Mouse (Mus musculus) left cerebral cortex, postnatal 36 days (tissue): Measurements from ENCODE around the gene Dvl2. TPM values are rescaled to one million over a fixed set of nuclear protein-coding genes. Genes with fewer than 3 reads are reported as not detected.

Source experiments
- DNase-seq, 2 experiments: peaks; one replicate each; pipeline ENCODE4 v3.0.0; 2021 to 2022; ENCODE audit warnings: low spot score in 2 of 2, mixed read lengths in 1 of 2
- intact Hi-C: fragments of 180-260 bp; cut with DNase I; formaldehyde crosslinking; loops from one replicate; pipeline ENCODE4 v1.15.1; 2025
- microRNA-seq: library from miRNA; unstranded; fragments of <30 nt; microRNA quantifications from one replicate; pipeline ENCODE4 v1.2.0, GENCODE M21; 2022
- total RNA-seq, 2 experiments: library from RNA; stranded (reverse); gene quantifications; 2 replicates each; pipeline ENCODE4 v1.2.3; 2021

Gene Dvl2
- total RNA-seq, 2 experiments from 2014 or later, result 25.4 to 36.0 TPM

GRCm38 (mm10) chr11:70049816-70050215, 49.4 kb downstream of the Dvl2 start:
- intact Hi-C loops, result no loop called here
- no peak for DNase-seq

GRCm38 (mm10) chr11:70053156-70053555, 52.8 kb downstream of the Dvl2 start:
- intact Hi-C loops, result no loop called here
- no peak for DNase-seq

- intact Hi-C loops, result no loop called here
- no peak for DNase-seq
Measured at GRCm38 (mm10) chr11:70053898-70054570, 53.6 kb downstream of the Dvl2 start, which contains the start of gene Asgr1. Gene Asgr1 (plus strand): TSS chr11:70054085.

GRCm38 (mm10) chr11:70055618-70056214, 55.3 kb downstream of the Dvl2 start:
- peak in 1 of 2 experiments; percentile 55 for DNase-seq
- intact Hi-C loops, result loop anchor here (5.0 kb wide), 1 partner anchor 157 kb away; the partner anchor contains the start of gene Slc16a11

- intact Hi-C loops, result loop anchor here (5.0 kb wide), 1 partner anchor 154 kb away; the partner anchor contains the start of gene Slc16a11
- no peak for DNase-seq
Measured at GRCm38 (mm10) chr11:70057805-70058204, 57.4 kb downstream of the Dvl2 start.

GRCm38 (mm10) chr11:70059930-70060329, 59.5 kb downstream of the Dvl2 start:
- no peak for DNase-seq
- intact Hi-C loops, result loop anchor here (5.0 kb wide), 1 partner anchor 152 kb away; the partner anchor contains the start of gene Slc16a11

Small RNAs within 50 kb of the gene (microRNA-seq; reads per million reads assigned to microRNA genes)
- gene Gm44349, result not detected
- 8,685 reads per million, percentile 94 among the genes with 10 or more reads in this experiment for gene Mir324

Other genes starting within 250 kb of the Dvl2 start
- gene Polr2a, start 242.0 kb upstream of the Dvl2 start, total RNA-seq, result 10 to 100 TPM; 53.5 to 59.7 TPM
- not detected for gene Slc35g3, start 238.6 kb upstream of the Dvl2 start, total RNA-seq
- 100 to 1,000 TPM; 122 to 127 TPM for gene Zbtb4, start 234.7 kb upstream of the Dvl2 start, total RNA-seq
- under 1 TPM; 0.66 to 0.81 TPM for gene Chrnb1, start 204.7 kb upstream of the Dvl2 start, total RNA-seq
- 10 to 100 TPM; 14.1 to 18.7 TPM for gene Fgf11, start 198.7 kb upstream of the Dvl2 start, total RNA-seq
- not detected for gene Tmem102, start 195.0 kb upstream of the Dvl2 start, total RNA-seq
- gene Gm39566, start 185.3 kb upstream of the Dvl2 start, total RNA-seq, result not detected
- gene Spem2, start 182.1 kb upstream of the Dvl2 start, total RNA-seq, result not detected
- gene Spem1, start 178.4 kb upstream of the Dvl2 start, total RNA-seq, result under 1 TPM; 0.52 TPM
- 100 to 1,000 TPM; 239 to 241 TPM for gene Nlgn2, start 162.8 kb upstream of the Dvl2 start, total RNA-seq
- 100 to 1,000 TPM; 111 to 130 TPM for gene Tmem256, start 162.1 kb upstream of the Dvl2 start, total RNA-seq
- gene Plscr3, start 154.2 kb upstream of the Dvl2 start, total RNA-seq, result 10 to 100 TPM; 18.4 to 18.7 TPM
- gene Tnk1, start 141.9 kb upstream of the Dvl2 start, total RNA-seq, result not detected
- not detected for gene Tmem95, start 122.6 kb upstream of the Dvl2 start, total RNA-seq
- 1 to 10 TPM in 1 of 2 experiments, under 1 TPM in 1; 0.93 to 1.3 TPM for gene Kctd11, start 119.2 kb upstream of the Dvl2 start, total RNA-seq
- gene Acap1, start 105.1 kb upstream of the Dvl2 start, total RNA-seq, result under 1 TPM in 1 of 2 experiments, not detected in 1; 0.27 TPM
- under 1 TPM in 1 of 2 experiments, not detected in 1; 0.64 TPM for gene 2810408A11Rik, start 99.6 kb upstream of the Dvl2 start, total RNA-seq
- 100 to 1,000 TPM; 114 to 121 TPM for gene Neurl4, start 99.5 kb upstream of the Dvl2 start, total RNA-seq
- gene Gps2, start 86.7 kb upstream of the Dvl2 start, total RNA-seq, result 10 to 100 TPM; 25.9 to 32.4 TPM
- gene Eif5a, start 78.6 kb upstream of the Dvl2 start, total RNA-seq, result 100 to 1,000 TPM; 406 to 453 TPM
- 10 to 100 TPM in 1 of 2 experiments, 1 to 10 TPM in 1; 4.6 to 14.7 TPM for gene Ybx2, start 64.8 kb upstream of the Dvl2 start, total RNA-seq
- 1 to 10 TPM; 3.6 to 4.4 TPM for gene Slc2a4, start 52.4 kb upstream of the Dvl2 start, total RNA-seq
- not detected for gene Cldn7, start 35.8 kb upstream of the Dvl2 start, total RNA-seq
- gene Ctdnep1, start 19.4 kb upstream of the Dvl2 start, total RNA-seq, result 100 to 1,000 TPM; 112 to 128 TPM
- gene Elp5, start 18.1 kb upstream of the Dvl2 start, total RNA-seq, result 10 to 100 TPM; 79.2 to 88.5 TPM
- gene Gabarap, start 9.5 kb upstream of the Dvl2 start, total RNA-seq, result 100 to 1,000 TPM; 199 to 219 TPM
- 10 to 100 TPM; 41.3 to 46.1 TPM for gene Phf23, start 4.8 kb upstream of the Dvl2 start, total RNA-seq
- 10 to 100 TPM; 54.3 to 58.5 TPM for gene Acadvl, start 14.8 kb downstream of the Dvl2 start, total RNA-seq
- gene Dlg4, start 16.3 kb downstream of the Dvl2 start, total RNA-seq, result 100 to 1,000 TPM; 867 to 894 TPM
- 1 to 10 TPM in 1 of 2 experiments, under 1 TPM in 1; 0.99 to 1.1 TPM for gene Asgr1, start 53.5 kb downstream of the Dvl2 start, total RNA-seq
- gene Asgr2, start 92.0 kb downstream of the Dvl2 start, total RNA-seq, result not detected
- gene Mgl2, start 129.7 kb downstream of the Dvl2 start, total RNA-seq, result 1 to 10 TPM in 1 of 2 experiments, under 1 TPM in 1; 0.72 to 1.4 TPM
- 1 to 10 TPM; 1.3 to 1.8 TPM for gene Clec10a, start 155.6 kb downstream of the Dvl2 start, total RNA-seq
- 10 to 100 TPM; 30.7 to 38.2 TPM for gene Slc16a11, start 212.2 kb downstream of the Dvl2 start, total RNA-seq
- gene Slc16a13, start 220.5 kb downstream of the Dvl2 start, total RNA-seq, result 1 to 10 TPM; 7.2 to 8.1 TPM
- 1 to 10 TPM; 1.7 to 1.8 TPM for gene Bcl6b, start 229.2 kb downstream of the Dvl2 start, total RNA-seq
- gene 0610010K14Rik, start 237.3 kb downstream of the Dvl2 start, total RNA-seq, result 10 to 100 TPM; 46.9 to 50.3 TPM
- gene Gm21988, start 239.2 kb downstream of the Dvl2 start, total RNA-seq, result 1 to 10 TPM; 5.3 to 6.4 TPM
- 100 to 1,000 TPM; 246 to 287 TPM for gene Rnasek, start 239.2 kb downstream of the Dvl2 start, total RNA-seq